Mouse (Mus musculus) heart, postnatal 0 days (tissue): ENCODE measurements around the gene Copg2. TPM values are rescaled to one million over a fixed set of nuclear protein-coding genes. Genes with fewer than 3 reads are reported as not detected.

Experiments used
- ATAC-seq: fragments of 200-750 bp; cut with Nextera tagmentation; 2 replicates; pipeline ENCODE4 v1.8.0; 2017; ENCODE audit warnings: low read depth, moderate number of reproducible peaks, moderate library complexity; ENCODE audit not compliant: insufficient read depth
- DNase-seq: peaks from one replicate; pipeline ENCODE4 v3.0.0-alpha.2; 2016; ENCODE audit warnings: low spot score
- H3K27ac ChIP-seq: fragments of 300-500 bp; sonication (generic); 2 replicates; pipeline ENCODE4 v1.5.1; 2014; ENCODE audit warnings: low read depth, mild to moderate bottlenecking
- H3K27me3 ChIP-seq: fragments of 300-500 bp; sonication (generic); 2 replicates; pipeline ENCODE4 v1.6.1; 2014; ENCODE audit warnings: low read length, mixed read lengths; ENCODE audit not compliant: control insufficient read depth, insufficient read depth
- H3K36me3 ChIP-seq: fragments of 300-500 bp; sonication (generic); replicated peaks from 2 replicates; pipeline ENCODE4 v1.6.1; 2014; ENCODE audit warnings: low read length, mixed read lengths; ENCODE audit not compliant: control insufficient read depth, insufficient read depth
- H3K4me1 ChIP-seq: fragments of 300-500 bp; sonication (generic); 2 replicates; pipeline ENCODE4 v1.6.1; 2014; ENCODE audit warnings: antibody characterized with exemption; ENCODE audit not compliant: control insufficient read depth, insufficient read depth
- H3K4me2 ChIP-seq: fragments of 300-500 bp; sonication (generic); 2 replicates; pipeline ENCODE4 v1.6.1; 2014; ENCODE audit warnings: low read depth, mild to moderate bottlenecking, low read length, moderate library complexity
- H3K4me3 ChIP-seq: fragments of 300-500 bp; sonication (generic); 2 replicates; pipeline ENCODE4 v1.5.1; 2014; ENCODE audit warnings: low read depth, low read length
- H3K9ac ChIP-seq: fragments of 300-500 bp; sonication (generic); replicated peaks from 2 replicates; pipeline ENCODE4 v1.6.1; 2014; ENCODE audit warnings: low read depth, low read length, mixed read lengths
- H3K9me3 ChIP-seq: fragments of 300-500 bp; sonication (generic); replicated peaks from 2 replicates; pipeline ENCODE4 v1.6.1; 2016; ENCODE audit warnings: low read length; ENCODE audit not compliant: control insufficient read depth
- CTCF ChIP-seq: IDR thresholded peaks from 2 replicates; pipeline ENCODE4 v1.5.1; 2016; ENCODE audit warnings: antibody characterized with exemption, control low read depth, low read depth
- EP300 ChIP-seq: IDR thresholded peaks from 2 replicates; pipeline ENCODE4 v1.6.1; 2016; ENCODE audit warnings: antibody characterized with exemption, low read depth
- WGBS: fragments of 180-500 bp; shearing (Covaris S2); extraction: QIAGEN DNeasy Blood & Tissue Kit; methylation state at CpG from one replicate; pipeline ENCODE4 v1.1.7; 2014; 5-methylcytosine and 5-hydroxymethylcytosine counted together
- polyA plus RNA-seq: library from polyadenylated mRNA; unstranded; fragments of >200 nt; fragmentation: Nextera tagmentation; extraction: Ambion mirVana; gene quantifications from 2 replicates; pipeline ENCODE4 v1.2.1, GENCODE M21; 2015
- total RNA-seq: library from RNA; depleted of rRNA; stranded (reverse); fragments of >200 nt; gene quantifications from 2 replicates; pipeline ENCODE4 v1.2.3, GENCODE M21; 2014; ENCODE audit warnings: low replicate concordance

Gene Copg2
- total and polyA plus RNA-seq, 2 experiments from 2014 or later: 19.9 to 48.4 TPM

- 20% methylated on average over 3 of the region's 3 CpGs for WGBS
- ATAC-seq: no peak
- no peak for DNase-seq
Observed at GRCm38 (mm10) chr6:30895819-30896194, 787 bp downstream of the Copg2 start.

GRCm38 (mm10) chr6:30893081-30893480 is 3.5 kb downstream of the Copg2 start:
- H3K27me3 ChIP-seq: no peaks in the 10 kb centered on the region
- 70% methylated on average over 4 of the region's 4 CpGs for WGBS
- H3K9ac ChIP-seq: no peak overlapping the region
- no peak for ATAC-seq
- H3K4me3 ChIP-seq: no peak overlapping the region
- H3K4me2 ChIP-seq: no peak overlapping the region
- DNase-seq: no peak
- peaks cover 5% of the 10 kb centered on the region; the same call in 1 of the 2 replicates for H3K4me1 ChIP-seq
- no peaks in the 10 kb centered on the region for H3K9me3 ChIP-seq
- H3K27ac ChIP-seq: no peak overlapping the region
- H3K36me3 ChIP-seq: peaks cover 17% of the 10 kb centered on the region
- TF ChIP-seq CTCF: no peak
- TF ChIP-seq EP300: no peak

More at GRCm38 (mm10) chr6:30895819-30896194, 787 bp downstream of the Copg2 start:
- H3K4me3 ChIP-seq: peak overlapping the region; percentile 88
- H3K9me3 ChIP-seq: no peaks in the 10 kb centered on the region
- no peaks in the 10 kb centered on the region; the same call in none of the 2 replicates for H3K36me3 ChIP-seq
- no peak for TF ChIP-seq CTCF
- no peak for TF ChIP-seq EP300
- peak overlapping the region; percentile 61 for H3K4me2 ChIP-seq
- H3K4me1 ChIP-seq: peaks cover 5% of the 10 kb centered on the region; the same call in 1 of the 2 replicates
- no peaks in the 10 kb centered on the region for H3K27me3 ChIP-seq
- peak overlapping the region; percentile 92 for H3K9ac ChIP-seq
- H3K27ac ChIP-seq: peak overlapping the region; percentile 96

- peaks cover 26% of the 10 kb centered on the region for H3K36me3 ChIP-seq
- no peak for ATAC-seq
- TF ChIP-seq CTCF (no peak), EP300 (no peak)
- H3K9ac ChIP-seq: no peak overlapping the region
- no peak overlapping the region for H3K4me2 ChIP-seq
- H3K27me3 ChIP-seq: no peaks in the 10 kb centered on the region
- no peak for DNase-seq
- H3K27ac ChIP-seq: no peak overlapping the region
- H3K4me1 ChIP-seq: no peaks in the 10 kb centered on the region
- no peak overlapping the region for H3K4me3 ChIP-seq
- H3K9me3 ChIP-seq: no peaks in the 10 kb centered on the region
Observed at GRCm38 (mm10) chr6:30891761-30892160, 4.8 kb downstream of the Copg2 start.

GRCm38 (mm10) chr6:30884856-30885255 is 11.7 kb downstream of the Copg2 start:
- TF ChIP-seq EP300 (no peak), CTCF (no peak)
- no peak overlapping the region for H3K9ac ChIP-seq
- peaks cover 50% of the 10 kb centered on the region for H3K36me3 ChIP-seq
- no peaks in the 10 kb centered on the region for H3K9me3 ChIP-seq
- H3K4me1 ChIP-seq: no peaks in the 10 kb centered on the region
- H3K27ac ChIP-seq: no peak overlapping the region
- DNase-seq (no peak), ATAC-seq (no peak)
- no peaks in the 10 kb centered on the region for H3K27me3 ChIP-seq
- H3K4me3 ChIP-seq: no peak overlapping the region
- 89% methylated on average over 3 of the region's 3 CpGs for WGBS
- H3K4me2 ChIP-seq: no peak overlapping the region

GRCm38 (mm10) chr6:30883491-30883890 is 13.1 kb downstream of the Copg2 start:
- WGBS: 81% methylated on average over 4 of the region's 4 CpGs
- Histone ChIP-seq H3K27ac (no peak overlapping the region), H3K4me2 (no peak overlapping the region), H3K4me1 (no peaks in the 10 kb centered on the region), H3K9me3 (no peaks in the 10 kb centered on the region), H3K36me3 (peaks cover 38% of the 10 kb centered on the region), H3K27me3 (no peaks in the 10 kb centered on the region), H3K9ac (no peak overlapping the region), H3K4me3 (no peak overlapping the region)
- no peak for DNase-seq
- TF ChIP-seq CTCF (no peak), EP300 (no peak)
- ATAC-seq: no peak

- no peak for DNase-seq
- H3K9ac ChIP-seq: no peak overlapping the region
- no peak overlapping the region for H3K4me3 ChIP-seq
- no peaks in the 10 kb centered on the region for H3K27me3 ChIP-seq
- TF ChIP-seq CTCF (no peak), EP300 (no peak)
- no peak overlapping the region for H3K4me2 ChIP-seq
- no peaks in the 10 kb centered on the region for H3K4me1 ChIP-seq
- ATAC-seq: no peak
- peaks cover 13% of the 10 kb centered on the region for H3K36me3 ChIP-seq
- H3K27ac ChIP-seq: no peak overlapping the region
- H3K9me3 ChIP-seq: peaks cover 5% of the 10 kb centered on the region; the same call in 1 of the 2 replicates
Observed at GRCm38 (mm10) chr6:30876661-30877060, 19.9 kb downstream of the Copg2 start.
